Mouse (Mus musculus) MEL (cell line): ENCODE measurements at regions not wholly inside any gene's neighbourhood (a gene's known extent, or its start where the extent isn't known, plus 50 kb on each side); places are given as distances from the start of the nearest gene placed in this dataset.

Source experiments
- DNase-seq: peaks from one replicate; pipeline ENCODE4 v3.0.0; 2011; ENCODE audit warnings: low read depth, low spot score
- H3K27ac ChIP-seq: 2 replicates; pipeline ENCODE4 v1.5.1; 2012; ENCODE audit warnings: low read depth, mild to moderate bottlenecking, control low read depth, low read length, moderate library complexity; ENCODE audit not compliant: control insufficient read depth
- H3K27me3 ChIP-seq, 2 experiments: fragments of 150-350 bp in 1 of 2; sonication (generic) in 1 of 2; 2 replicates each; pipeline ENCODE4 v1.6.1; 2012; ENCODE audit warnings: low read length in 2 of 2, mild to moderate bottlenecking in 2 of 2, improper control_type of control experiment in 1 of 2, moderate library complexity in 1 of 2; ENCODE audit not compliant: insufficient read depth in 2 of 2, control insufficient read depth in 1 of 2
- H3K36me3 ChIP-seq, 2 experiments: 2 replicates each; pipeline ENCODE4 v1.6.1; 2012 to 2014; ENCODE audit warnings: low read length in 2 of 2, improper control_type of control experiment in 1 of 2, inconsistent platforms in 1 of 2, mild to moderate bottlenecking in 1 of 2; ENCODE audit not compliant: insufficient read depth in 2 of 2, control insufficient read depth in 1 of 2
- H3K4me1 ChIP-seq, 2 experiments: fragments of 150-350 bp in 1 of 2; sonication (generic) in 1 of 2; 2 replicates each; pipeline ENCODE4 v1.6.1; 2012; ENCODE audit warnings: low read length in 2 of 2, improper control_type of control experiment in 1 of 2, mild to moderate bottlenecking in 1 of 2; ENCODE audit not compliant: insufficient read depth in 2 of 2, control insufficient read depth in 1 of 2
- H3K4me3 ChIP-seq, 2 experiments: fragments of 150-350 bp in 1 of 2; sonication (generic) in 1 of 2; 2 replicates each; pipeline ENCODE4 v1.5.1; 2012; ENCODE audit warnings: low read depth in 2 of 2, low read length in 2 of 2, mild to moderate bottlenecking in 2 of 2, moderate library complexity in 2 of 2, control low read depth in 1 of 2, improper control_type of control experiment in 1 of 2; ENCODE audit not compliant: control insufficient read depth in 1 of 2, insufficient read depth in 1 of 2
- H3K79me2 ChIP-seq: 2 replicates; pipeline ENCODE4 v1.6.1; 2012; ENCODE audit warnings: mild to moderate bottlenecking, low read length, moderate library complexity; ENCODE audit not compliant: control insufficient read depth, poor library complexity, insufficient read depth
- H3K9ac ChIP-seq: 2 replicates; pipeline ENCODE4 v1.6.1; 2012; ENCODE audit warnings: low read depth, mild to moderate bottlenecking, control low read depth, low read length, moderate library complexity; ENCODE audit not compliant: control insufficient read depth, poor library complexity, severe bottlenecking
- H3K9me3 ChIP-seq: fragments of 150-350 bp; sonication (generic); replicated peaks from 2 replicates; pipeline ENCODE4 v1.6.1; 2012; ENCODE audit warnings: mild to moderate bottlenecking, low read length, improper control_type of control experiment, moderate library complexity; ENCODE audit not compliant: insufficient read depth
- BHLHE40 ChIP-seq: IDR thresholded peaks from 2 replicates; pipeline ENCODE4 v1.6.1; 2012; ENCODE audit warnings: low read depth, mild to moderate bottlenecking, inconsistent platforms, low read length, improper control_type of control experiment, borderline replicate concordance
- CHD2 ChIP-seq: IDR thresholded peaks from 2 replicates; pipeline ENCODE4 v1.6.1; 2011; ENCODE audit warnings: low read length, improper control_type of control experiment
- CTCF ChIP-seq, 3 experiments: IDR thresholded peaks in 2 of 3; conservative IDR thresholded peaks in 1 of 3; 2 replicates each; pipeline ENCODE4 v1.5.1; 2011 to 2012; ENCODE audit warnings: low read length in 3 of 3, low read depth in 2 of 3, mild to moderate bottlenecking in 2 of 3, improper control_type of control experiment in 1 of 3, inconsistent platforms in 1 of 3, mixed read lengths in 1 of 3, moderate library complexity in 1 of 3; ENCODE audit not compliant: control insufficient read depth in 1 of 3, insufficient read depth in 1 of 3, poor library complexity in 1 of 3, severe bottlenecking in 1 of 3
- E2F4 ChIP-seq: IDR thresholded peaks from 2 replicates; pipeline ENCODE4 v1.6.1; 2011; ENCODE audit warnings: low read depth, low read length, improper control_type of control experiment, borderline replicate concordance
- GATA1 ChIP-seq: IDR thresholded peaks from 2 replicates; pipeline ENCODE4 v1.6.1; 2011; ENCODE audit warnings: low read depth, low read length, improper control_type of control experiment
- MAX ChIP-seq: IDR thresholded peaks from 2 replicates; pipeline ENCODE4 v1.6.1; 2011; ENCODE audit warnings: low read length, improper control_type of control experiment
- MAZ ChIP-seq: IDR thresholded peaks from 2 replicates; pipeline ENCODE4 v1.6.1; 2012; ENCODE audit warnings: low read depth, mild to moderate bottlenecking, inconsistent platforms, low read length, improper control_type of control experiment
- NELFE ChIP-seq: IDR thresholded peaks from 2 replicates; pipeline ENCODE4 v1.6.1; 2011; ENCODE audit warnings: low read depth, low read length, improper control_type of control experiment
- NRF1 ChIP-seq: IDR thresholded peaks from 2 replicates; pipeline ENCODE4 v1.6.1; 2014; ENCODE audit warnings: low read depth, mild to moderate bottlenecking, inconsistent platforms, low read length, improper control_type of control experiment, moderate library complexity; ENCODE audit not compliant: poor library complexity, insufficient read depth, severe bottlenecking
- POLR2A ChIP-seq, 2 experiments: IDR thresholded peaks; 2 replicates each; pipeline ENCODE4 v1.6.1; 2011 to 2012; ENCODE audit warnings: low read length in 2 of 2, mild to moderate bottlenecking in 2 of 2, control low read depth in 1 of 2, improper control_type of control experiment in 1 of 2, low read depth in 1 of 2, moderate library complexity in 1 of 2; ENCODE audit not compliant: control insufficient read depth in 1 of 2, insufficient read depth in 1 of 2, poor library complexity in 1 of 2
- POLR2AphosphoS2 ChIP-seq: IDR thresholded peaks from 2 replicates; pipeline ENCODE4 v1.6.1; 2011; ENCODE audit warnings: low read length, improper control_type of control experiment
- RAD21 ChIP-seq: IDR thresholded peaks from 2 replicates; pipeline ENCODE4 v1.6.1; 2011; ENCODE audit warnings: mild to moderate bottlenecking, low read depth, low read length, improper control_type of control experiment
- RCOR1 ChIP-seq: IDR thresholded peaks from 2 replicates; pipeline ENCODE4 v1.6.1; 2012; ENCODE audit warnings: low read depth, mild to moderate bottlenecking, inconsistent platforms, low read length, improper control_type of control experiment
- TCF12 ChIP-seq: IDR thresholded peaks from 2 replicates; pipeline ENCODE4 v1.6.1; 2014; ENCODE audit warnings: low read depth, mild to moderate bottlenecking, inconsistent platforms, low read length, improper control_type of control experiment, moderate library complexity
- UBTF ChIP-seq: IDR thresholded peaks from 2 replicates; pipeline ENCODE4 v1.6.1; 2012; ENCODE audit warnings: low read depth, mild to moderate bottlenecking, inconsistent platforms, low read length, improper control_type of control experiment, moderate library complexity, borderline replicate concordance; ENCODE audit not compliant: insufficient read depth
- USF2 ChIP-seq, 2 experiments: IDR thresholded peaks; 2 replicates each; pipeline ENCODE4 v1.6.1; 2011 to 2012; ENCODE audit warnings: improper control_type of control experiment in 2 of 2, low read length in 2 of 2, borderline replicate concordance in 1 of 2, inconsistent platforms in 1 of 2, low read depth in 1 of 2, mild to moderate bottlenecking in 1 of 2; ENCODE audit not compliant: insufficient read depth in 1 of 2
- ZC3H11A ChIP-seq: IDR thresholded peaks from 2 replicates; pipeline ENCODE4 v1.6.1; 2012; ENCODE audit warnings: low read depth, mild to moderate bottlenecking, inconsistent platforms, low read length, improper control_type of control experiment
- ZKSCAN1 ChIP-seq: IDR thresholded peaks from 2 replicates; pipeline ENCODE4 v1.6.1; 2012; ENCODE audit warnings: low read depth, mild to moderate bottlenecking, inconsistent platforms, low read length, improper control_type of control experiment, moderate library complexity
- ZMIZ1 ChIP-seq: IDR thresholded peaks from 2 replicates; pipeline ENCODE4 v1.6.1; 2012; ENCODE audit warnings: low read depth, mild to moderate bottlenecking, inconsistent platforms, low read length, improper control_type of control experiment, moderate library complexity

DNA sequence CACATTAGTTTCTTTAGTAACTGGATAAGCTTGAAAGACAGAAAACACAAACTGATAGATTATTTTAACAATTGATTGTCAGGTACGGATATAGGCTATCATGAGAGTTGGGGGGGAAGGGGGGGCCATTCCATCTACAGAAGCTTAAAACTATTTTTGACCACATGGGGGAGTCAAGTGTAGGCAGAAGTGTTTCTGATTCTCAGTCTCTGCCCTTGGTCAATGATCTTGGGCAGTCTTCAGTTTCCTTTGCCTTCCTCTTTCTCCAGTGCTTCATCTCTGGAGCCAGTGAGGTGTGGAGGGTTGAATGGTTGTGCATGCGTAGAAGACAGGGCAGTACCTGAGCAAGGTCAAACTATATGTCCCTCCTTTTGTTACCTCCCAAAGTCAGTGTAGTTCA lies 118.8 kb downstream of the Cldn1 start:
- H3K36me3 ChIP-seq, result no peaks in the 10 kb centered on the region
- TF ChIP-seq RAD21, result peak; percentile 6
- peak in 1 of 3 experiments; percentile 14; a peak in 1 of 6 replicates for TF ChIP-seq CTCF (IDR thresholded peaks at IDR 0.05 in 2 of 3, conservative IDR thresholded peaks at IDR 0.05 in 1 of 3; ENCODE audit: control insufficient read depth in 1 of 3, insufficient read depth in 1 of 3, low read depth in 2 of 3, low read length in 3 of 3, poor library complexity in 1 of 3, severe bottlenecking in 1 of 3)
- TF ChIP-seq NRF1, result no peak

GRCm38 (mm10) chr16:26251698-26252097 lies 119.9 kb downstream of the Cldn1 start:
- no peak for DNase-seq
- no peaks in the 10 kb centered on the region for H3K36me3 ChIP-seq
- TF ChIP-seq NELFE (no peak), USF2 (IDR thresholded peaks at IDR 0.05; ENCODE audit: borderline replicate concordance in 1 of 2, insufficient read depth in 1 of 2, low read depth in 1 of 2, low read length in 2 of 2) (no peak), POLR2AphosphoS2 (no peak), TCF12 (no peak), GATA1 (no peak), BHLHE40 (no peak), CHD2 (no peak), RCOR1 (no peak), E2F4 (no peak), POLR2A (IDR thresholded peaks at IDR 0.05; ENCODE audit: control insufficient read depth in 1 of 2, insufficient read depth in 1 of 2, low read depth in 1 of 2, low read length in 2 of 2, poor library complexity in 1 of 2) (no peak), ZKSCAN1 (no peak), ZC3H11A (no peak), MAZ (no peak), UBTF (no peak), ZMIZ1 (no peak), MAX (no peak)
- no peak overlapping the region for H3K4me3 ChIP-seq
- no peaks in the 10 kb centered on the region for H3K4me1 ChIP-seq
- H3K9me3 ChIP-seq, result no peaks in the 10 kb centered on the region
- no peaks in the 10 kb centered on the region for H3K27me3 ChIP-seq
- no peak overlapping the region for H3K9ac ChIP-seq
- no peaks in the 10 kb centered on the region for H3K79me2 ChIP-seq
- H3K27ac ChIP-seq, result no peak overlapping the region

More for the DNA sequence above, 118.8 kb downstream of the Cldn1 start:
- no peaks in the 10 kb centered on the region for H3K27me3 ChIP-seq
- no peaks in the 10 kb centered on the region for H3K9me3 ChIP-seq
- H3K27ac ChIP-seq, result no peak overlapping the region
- H3K79me2 ChIP-seq, result no peaks in the 10 kb centered on the region
- no peak overlapping the region for H3K4me3 ChIP-seq
- H3K4me1 ChIP-seq, result no peaks in the 10 kb centered on the region
- no peak for DNase-seq
- no peak overlapping the region for H3K9ac ChIP-seq
